Mouse (Mus musculus): ENCODE results near the gene Kalrn.

The Kalrn gene

GRCm38 (mm10) chr16:34036327-34037047, 536.8 kb downstream of the Kalrn start:
- no peak for DNase-seq (ENCODE audit: low spot score in 2 of 2)

- no peak for DNase-seq (ENCODE audit: low spot score in 2 of 2)
Measured at GRCm38 (mm10) chr16:34035780-34036179, 537.6 kb downstream of the Kalrn start.

- DNase-seq (ENCODE audit: low spot score in 2 of 2), result no peak
Measured at GRCm38 (mm10) chr16:34034267-34034666, 539.1 kb downstream of the Kalrn start.

- DNase-seq (ENCODE audit: low spot score in 2 of 2), result no peak
Measured at GRCm38 (mm10) chr16:34032011-34032645, 541.2 kb downstream of the Kalrn start.

- peak in 1 of 2 experiments; percentile 61 for DNase-seq (ENCODE audit: low spot score in 2 of 2)
Measured at GRCm38 (mm10) chr16:34031565-34031964, 541.8 kb downstream of the Kalrn start.

GRCm38 (mm10) chr16:34030379-34030778, 543.0 kb downstream of the Kalrn start:
- DNase-seq (ENCODE audit: low spot score in 2 of 2), result no peak

GRCm38 (mm10) chr16:34029790-34030189, 543.5 kb downstream of the Kalrn start:
- no peak for DNase-seq (ENCODE audit: low spot score in 2 of 2)

GRCm38 (mm10) chr16:34017241-34017640, 556.1 kb downstream of the Kalrn start:
- DNase-seq (ENCODE audit: low spot score in 2 of 2), result no peak

GRCm38 (mm10) chr16:34011991-34012845, 561.1 kb downstream of the Kalrn start:
- no peak for DNase-seq (ENCODE audit: low spot score in 2 of 2)

- no peak for DNase-seq (ENCODE audit: low spot score in 2 of 2)
Measured at GRCm38 (mm10) chr16:34009567-34009966, 563.8 kb downstream of the Kalrn start.

GRCm38 (mm10) chr16:34005986-34006385, 567.3 kb downstream of the Kalrn start:
- no peak for DNase-seq (ENCODE audit: low spot score in 2 of 2)

- no peak for DNase-seq (ENCODE audit: low spot score in 2 of 2)
Measured at GRCm38 (mm10) chr16:34004128-34004578, 569.2 kb downstream of the Kalrn start.

- no peak for DNase-seq (ENCODE audit: low spot score in 2 of 2)
Measured at GRCm38 (mm10) chr16:34003566-34004127, 569.7 kb downstream of the Kalrn start.

GRCm38 (mm10) chr16:34000715-34001114, 572.6 kb downstream of the Kalrn start:
- no peak for DNase-seq (ENCODE audit: low spot score in 2 of 2)

GRCm38 (mm10) chr16:33999388-33999787, 573.9 kb downstream of the Kalrn start:
- DNase-seq (ENCODE audit: low spot score in 2 of 2), result no peak

- no peak for DNase-seq (ENCODE audit: low spot score in 2 of 2)
Measured at GRCm38 (mm10) chr16:33998011-33998410, 575.3 kb downstream of the Kalrn start.

- DNase-seq (ENCODE audit: low spot score in 2 of 2), result peak; percentile 64 to 86
Measured at GRCm38 (mm10) chr16:33996030-33996429, 577.3 kb downstream of the Kalrn start.

GRCm38 (mm10) chr16:33995496-33995895, 577.8 kb downstream of the Kalrn start:
- DNase-seq (ENCODE audit: low spot score in 2 of 2), result no peak

- DNase-seq (ENCODE audit: low spot score in 2 of 2), result no peak
Measured at GRCm38 (mm10) chr16:33994321-33994720, 579.0 kb downstream of the Kalrn start.

GRCm38 (mm10) chr16:33990712-33991111, 582.6 kb downstream of the Kalrn start:
- no peak for DNase-seq (ENCODE audit: low spot score in 2 of 2)

GRCm38 (mm10) chr16:33989106-33989505, 584.2 kb downstream of the Kalrn start:
- no peak for DNase-seq (ENCODE audit: low spot score in 2 of 2)

All from spleen, postnatal 4 days (tissue).